Mouse (Mus musculus): ENCODE results near the gene Lrrc51. TPM values are rescaled to one million over a fixed set of nuclear protein-coding genes. Genes with fewer than 3 reads are reported as not detected.
A peak's percentile ranks its signal among the peaks of the same experiment; 100 is the strongest.

The Lrrc51 gene
- polyA plus RNA-seq, 1 experiment = 8.8 TPM

DNA sequence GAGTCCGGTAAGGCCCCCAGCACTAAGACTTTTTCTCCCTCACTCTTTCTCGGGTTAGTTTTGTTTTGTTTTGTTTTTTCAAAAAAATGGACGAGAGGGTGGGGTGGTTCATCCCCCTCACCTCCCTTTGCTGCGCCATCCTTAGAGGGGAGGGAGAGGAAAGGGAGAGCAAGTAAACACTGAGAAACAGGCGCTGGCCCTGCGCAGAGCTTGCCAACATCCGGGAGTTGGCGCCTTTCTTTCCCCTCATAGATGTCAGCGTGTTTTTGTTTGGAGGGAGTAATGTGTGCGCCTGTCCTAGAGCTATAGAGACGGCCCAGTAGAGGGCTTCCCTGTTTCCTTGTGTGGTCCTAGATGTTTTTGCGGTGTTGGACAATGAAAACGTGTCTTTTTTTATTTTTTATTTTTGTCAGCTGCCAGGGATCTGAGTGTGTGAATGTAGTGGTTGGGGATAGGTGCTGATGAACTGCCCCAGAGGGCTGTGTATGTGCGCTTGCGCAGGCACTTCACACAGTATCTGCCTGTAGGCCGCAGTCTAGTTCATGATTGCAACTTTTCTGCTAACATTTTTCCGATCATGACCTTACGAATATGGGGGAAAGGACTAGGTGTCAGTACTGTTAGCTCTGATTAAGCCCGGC, 37.2 kb upstream of the Lrrc51 start:
- TF ChIP-seq POLR2A (IDR thresholded peaks at IDR 0.05; ENCODE audit: insufficient read length, low read depth) = peak; percentile 41
- no peak for TF ChIP-seq E2F4 (IDR thresholded peaks at IDR 0.05; ENCODE audit: insufficient read depth)
- no peak for TF ChIP-seq MAX (IDR thresholded peaks at IDR 0.05; ENCODE audit: low read depth)
- no peak for TF ChIP-seq SRF (IDR thresholded peaks at IDR 0.05; ENCODE audit: control insufficient read depth, insufficient read length, low read depth)
- peak overlapping the region; percentile 94 for H3K4me2 ChIP-seq (ENCODE audit: low read depth)

GRCm38 (mm10) chr7:101970429-101970775, 36.7 kb upstream of the Lrrc51 start:
- Histone ChIP-seq H3K79me2 (ENCODE audit: control insufficient read depth, insufficient read depth) (peaks cover 74% of the 10 kb centered on the region), H3ac (ENCODE audit: control insufficient read depth, insufficient read length) (peak overlapping the region; percentile 28), H3K4me2 (ENCODE audit: low read depth) (peak overlapping the region; percentile 94), H3K4me3 (peak overlapping the region; percentile 79), H3K27me3 (ENCODE audit: control insufficient read depth, insufficient read depth, insufficient read length) (no peaks in the 10 kb centered on the region), H3K36me3 (ENCODE audit: control insufficient read depth, insufficient read depth) (no peaks in the 10 kb centered on the region)
- TF ChIP-seq MYOD1 (IDR thresholded peaks at IDR 0.05; ENCODE audit: control insufficient read depth in 1 of 3, insufficient read length in 2 of 3, low read depth in 2 of 3) = no peak
- TF ChIP-seq POLR2A (IDR thresholded peaks at IDR 0.05; ENCODE audit: insufficient read length, low read depth) = no peak
- TF ChIP-seq REST (IDR thresholded peaks at IDR 0.05; ENCODE audit: insufficient read depth, insufficient read length) = no peak
- TF ChIP-seq CEBPB (IDR thresholded peaks at IDR 0.05; ENCODE audit: insufficient read depth, poor library complexity, severe bottlenecking) = no peak
- TF ChIP-seq USF1 (IDR thresholded peaks at IDR 0.05; ENCODE audit: low read depth) = no peak
- TF ChIP-seq TCF3 (IDR thresholded peaks at IDR 0.05; ENCODE audit: insufficient read length, low read depth) = no peak

More for the DNA sequence above, 37.2 kb upstream of the Lrrc51 start:
- H3K36me3 ChIP-seq (ENCODE audit: control insufficient read depth, insufficient read depth) = no peaks in the 10 kb centered on the region
- peaks cover 80% of the 10 kb centered on the region for H3K79me2 ChIP-seq (ENCODE audit: control insufficient read depth, insufficient read depth)
- no peaks in the 10 kb centered on the region for H3K27me3 ChIP-seq (ENCODE audit: control insufficient read depth, insufficient read depth, insufficient read length)
- H3ac ChIP-seq (ENCODE audit: control insufficient read depth, insufficient read length) = peak overlapping the region; percentile 28
- H3K4me3 ChIP-seq = peak overlapping the region; percentile 79

GRCm38 (mm10) chr7:101969694-101970428, 36.2 kb upstream of the Lrrc51 start:
- Histone ChIP-seq H3K4me2 (ENCODE audit: low read depth) (peak overlapping the region; percentile 78), H3K36me3 (ENCODE audit: control insufficient read depth, insufficient read depth) (no peaks in the 10 kb centered on the region), H3K27me3 (ENCODE audit: control insufficient read depth, insufficient read depth, insufficient read length) (no peaks in the 10 kb centered on the region), H3K4me3 (peak overlapping the region; percentile 79), H3K79me2 (ENCODE audit: control insufficient read depth, insufficient read depth) (peaks cover 72% of the 10 kb centered on the region), H3ac (ENCODE audit: control insufficient read depth, insufficient read length) (peak overlapping the region; percentile 28)
- TF ChIP-seq MYOD1 (IDR thresholded peaks at IDR 0.05; ENCODE audit: control insufficient read depth in 1 of 3, insufficient read length in 2 of 3, low read depth in 2 of 3) (peak in 1 of 3 experiments; percentile 13), REST (IDR thresholded peaks at IDR 0.05; ENCODE audit: insufficient read depth, insufficient read length) (no peak), MYOG (IDR thresholded peaks at IDR 0.05; ENCODE audit: control insufficient read depth in 1 of 3, insufficient read depth in 1 of 3, insufficient read length in 2 of 3, low read depth in 2 of 3) (peak in 1 of 3 experiments; percentile 39), TCF12 (IDR thresholded peaks at IDR 0.05; ENCODE audit: insufficient read depth, poor library complexity, severe bottlenecking) (no peak), TCF3 (IDR thresholded peaks at IDR 0.05; ENCODE audit: insufficient read length, low read depth) (no peak), CEBPB (IDR thresholded peaks at IDR 0.05; ENCODE audit: insufficient read depth, poor library complexity, severe bottlenecking) (no peak), USF1 (IDR thresholded peaks at IDR 0.05; ENCODE audit: low read depth) (no peak), POLR2A (IDR thresholded peaks at IDR 0.05; ENCODE audit: insufficient read length, low read depth) (peak; percentile 82), E2F4 (IDR thresholded peaks at IDR 0.05; ENCODE audit: insufficient read depth) (no peak), POLR2AphosphoS2 (IDR thresholded peaks at IDR 0.05; ENCODE audit: insufficient read length, low read depth) (peak; percentile 86), MAX (IDR thresholded peaks at IDR 0.05; ENCODE audit: low read depth) (no peak), SRF (IDR thresholded peaks at IDR 0.05; ENCODE audit: control insufficient read depth, insufficient read length, low read depth) (no peak)

DNA sequence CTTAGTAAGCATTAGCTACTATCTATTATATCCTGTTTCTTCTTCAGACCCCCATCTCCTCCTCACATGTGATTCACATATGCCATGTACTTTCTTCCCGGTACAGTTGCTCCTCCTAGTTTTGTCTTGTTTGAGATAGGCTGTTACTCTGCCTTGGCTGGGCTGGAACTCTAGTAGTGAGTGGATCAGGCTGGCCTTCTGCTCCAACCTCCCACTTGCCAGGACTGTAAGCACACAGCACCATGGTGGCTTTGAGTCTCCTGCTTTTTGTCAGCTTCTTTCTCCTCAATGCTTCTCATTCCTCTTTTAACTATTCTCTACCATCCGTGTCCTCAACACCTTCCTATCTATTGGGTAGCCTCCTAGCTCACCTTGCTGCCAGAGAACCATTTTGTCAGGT, 35.1 kb upstream of the Lrrc51 start:
- Histone ChIP-seq H3K27me3 (ENCODE audit: control insufficient read depth, insufficient read depth, insufficient read length) (no peaks in the 10 kb centered on the region), H3K4me2 (ENCODE audit: low read depth) (peak overlapping the region; percentile 78), H3K36me3 (ENCODE audit: control insufficient read depth, insufficient read depth) (no peaks in the 10 kb centered on the region), H3K4me3 (peak overlapping the region; percentile 79), H3ac (ENCODE audit: control insufficient read depth, insufficient read length) (no peak overlapping the region), H3K79me2 (ENCODE audit: control insufficient read depth, insufficient read depth) (peaks cover 63% of the 10 kb centered on the region)
- TF ChIP-seq MAX (IDR thresholded peaks at IDR 0.05; ENCODE audit: low read depth) (no peak), E2F4 (IDR thresholded peaks at IDR 0.05; ENCODE audit: insufficient read depth) (no peak), CEBPB (IDR thresholded peaks at IDR 0.05; ENCODE audit: insufficient read depth, poor library complexity, severe bottlenecking) (no peak), TCF3 (IDR thresholded peaks at IDR 0.05; ENCODE audit: insufficient read length, low read depth) (no peak), REST (IDR thresholded peaks at IDR 0.05; ENCODE audit: insufficient read depth, insufficient read length) (no peak), USF1 (IDR thresholded peaks at IDR 0.05; ENCODE audit: low read depth) (no peak), MYOG (IDR thresholded peaks at IDR 0.05; ENCODE audit: control insufficient read depth in 1 of 3, insufficient read depth in 1 of 3, insufficient read length in 2 of 3, low read depth in 2 of 3) (no peak), POLR2A (IDR thresholded peaks at IDR 0.05; ENCODE audit: insufficient read length, low read depth) (no peak), TCF12 (IDR thresholded peaks at IDR 0.05; ENCODE audit: insufficient read depth, poor library complexity, severe bottlenecking) (no peak), SRF (IDR thresholded peaks at IDR 0.05; ENCODE audit: control insufficient read depth, insufficient read length, low read depth) (no peak)

DNA sequence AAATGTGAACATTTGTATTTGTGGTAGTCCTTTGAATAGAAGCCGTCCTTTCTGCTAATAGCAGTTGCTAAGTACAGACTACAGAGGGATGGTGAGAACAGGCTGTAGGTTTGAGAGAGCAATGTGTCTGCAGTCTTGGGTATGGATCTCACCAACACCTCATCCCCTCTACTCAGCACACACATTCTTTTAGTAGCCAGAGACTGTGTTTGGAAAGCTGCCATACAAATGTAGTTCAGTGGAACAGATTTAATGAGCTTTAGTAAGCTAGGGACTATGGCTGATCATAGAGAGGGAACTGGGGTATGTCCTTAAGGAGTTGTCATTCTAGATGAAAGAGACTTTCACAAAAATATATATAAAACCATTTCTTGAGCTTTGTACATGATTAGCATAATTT, 33.6 kb upstream of the Lrrc51 start:
- H3K4me2 ChIP-seq (ENCODE audit: low read depth) = no peak overlapping the region
- H3ac ChIP-seq (ENCODE audit: control insufficient read depth, insufficient read length) = no peak overlapping the region
- TF ChIP-seq USF1 (IDR thresholded peaks at IDR 0.05; ENCODE audit: low read depth) = no peak
- TF ChIP-seq MYOD1 (IDR thresholded peaks at IDR 0.05; ENCODE audit: control insufficient read depth in 1 of 3, insufficient read length in 2 of 3, low read depth in 2 of 3) = no peak
- TF ChIP-seq SRF (IDR thresholded peaks at IDR 0.05; ENCODE audit: control insufficient read depth, insufficient read length, low read depth) = no peak
- TF ChIP-seq POLR2A (IDR thresholded peaks at IDR 0.05; ENCODE audit: insufficient read length, low read depth) = no peak
- no peak for TF ChIP-seq POLR2AphosphoS2 (IDR thresholded peaks at IDR 0.05; ENCODE audit: insufficient read length, low read depth)
- no peak for TF ChIP-seq MYOG (IDR thresholded peaks at IDR 0.05; ENCODE audit: control insufficient read depth in 1 of 3, insufficient read depth in 1 of 3, insufficient read length in 2 of 3, low read depth in 2 of 3)
- TF ChIP-seq TCF3 (IDR thresholded peaks at IDR 0.05; ENCODE audit: insufficient read length, low read depth) = no peak
- TF ChIP-seq TCF12 (IDR thresholded peaks at IDR 0.05; ENCODE audit: insufficient read depth, poor library complexity, severe bottlenecking) = no peak
- TF ChIP-seq MAX (IDR thresholded peaks at IDR 0.05; ENCODE audit: low read depth) = no peak
- TF ChIP-seq REST (IDR thresholded peaks at IDR 0.05; ENCODE audit: insufficient read depth, insufficient read length) = no peak
- H3K79me2 ChIP-seq (ENCODE audit: control insufficient read depth, insufficient read depth) = peaks cover 58% of the 10 kb centered on the region
- H3K27me3 ChIP-seq (ENCODE audit: control insufficient read depth, insufficient read depth, insufficient read length) = no peaks in the 10 kb centered on the region
- H3K36me3 ChIP-seq (ENCODE audit: control insufficient read depth, insufficient read depth) = no peaks in the 10 kb centered on the region
- no peak overlapping the region for H3K4me3 ChIP-seq

Measured in myocyte (in vitro differentiated cells).